Mouse (Mus musculus) stomach, adult 2 months (tissue): ENCODE results near the gene Anapc7. TPM values are rescaled to one million over a fixed set of nuclear protein-coding genes. Genes with fewer than 3 reads are reported as not detected.

Source experiments
- polyA plus RNA-seq: library from polyadenylated mRNA; depleted of rRNA; stranded (reverse); fragments of >200 nt; gene quantifications from 2 replicates; pipeline ENCODE4 v1.2.3, GENCODE M21; 2012; rRNA removed

Gene Anapc7
- 12.0 and 14.9 TPM in 2 replicates for polyA plus RNA-seq

DNA sequence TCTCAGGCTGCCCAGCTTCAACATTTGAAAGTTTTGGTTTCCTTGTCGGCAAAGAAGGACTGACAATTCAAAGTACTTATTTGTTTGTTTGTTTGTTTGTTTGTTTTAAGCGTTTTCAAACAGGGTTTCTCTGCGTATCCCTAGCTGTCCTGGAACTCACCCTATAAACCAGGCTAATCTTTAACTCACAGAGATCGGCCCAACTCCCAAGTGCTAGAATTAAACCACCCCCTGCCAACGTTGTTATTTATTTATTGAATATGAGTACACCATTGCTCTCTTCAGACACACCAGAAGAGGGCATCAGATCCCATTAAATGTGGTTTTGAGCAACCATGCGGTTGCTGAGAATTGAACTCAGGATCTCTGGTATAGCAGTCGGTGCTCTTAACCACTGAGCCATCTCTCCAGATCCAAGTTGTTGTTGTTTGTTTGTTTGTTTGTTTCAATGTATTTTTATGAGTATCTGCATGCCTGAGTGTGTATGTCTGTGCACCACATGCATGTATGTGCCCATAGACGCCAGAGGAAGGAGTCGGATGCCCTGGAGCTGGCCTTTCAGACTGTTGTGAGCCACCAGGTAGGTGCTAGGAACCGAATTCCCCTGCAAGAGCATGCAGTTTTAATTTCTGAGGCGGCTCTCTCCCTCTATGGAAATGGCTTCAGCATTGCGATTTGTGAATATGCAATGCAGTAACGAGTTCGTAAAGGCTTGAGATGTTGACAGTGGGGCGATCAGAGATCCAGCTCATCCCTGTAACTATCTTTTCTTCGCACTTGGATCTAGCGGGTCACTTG lies at the start of gene Anapc7:
Gene Anapc7, plus strand, starts transcription at position 423 of the 798 bp plus-strand sequence.

DNA sequence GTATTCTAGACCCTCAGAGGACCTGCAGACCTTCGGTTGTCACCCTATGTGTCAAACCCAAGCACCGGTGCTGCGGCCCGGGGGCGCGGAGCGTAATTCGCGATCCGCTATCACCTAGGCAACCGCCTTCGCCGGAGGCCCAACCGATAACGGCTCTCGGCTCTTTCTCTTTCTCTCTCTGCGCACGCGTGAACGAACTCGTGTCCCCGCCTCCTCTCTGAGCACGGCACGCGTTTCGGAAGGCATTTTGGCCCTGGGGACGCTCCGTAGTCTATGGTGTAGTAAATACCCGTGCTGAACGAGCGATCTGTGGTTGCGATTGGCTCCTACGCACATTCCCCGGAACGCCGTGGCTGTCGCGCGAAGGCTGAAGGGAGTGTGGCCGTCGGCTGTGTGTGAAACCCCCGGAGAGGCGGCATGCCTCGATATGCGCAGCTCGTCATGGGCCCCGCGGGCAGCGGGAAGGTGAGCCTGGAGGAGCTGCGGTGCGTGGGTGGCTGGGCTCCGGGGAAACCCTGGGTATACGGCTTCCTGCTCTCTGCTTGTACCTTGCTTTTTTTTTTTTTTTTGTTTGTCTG lies 49.2 kb upstream of the Anapc7 start, which contains the start of gene Fam216a:
Gene Fam216a, minus strand, starts transcription at position 173 of the 578 bp plus-strand sequence.

DNA sequence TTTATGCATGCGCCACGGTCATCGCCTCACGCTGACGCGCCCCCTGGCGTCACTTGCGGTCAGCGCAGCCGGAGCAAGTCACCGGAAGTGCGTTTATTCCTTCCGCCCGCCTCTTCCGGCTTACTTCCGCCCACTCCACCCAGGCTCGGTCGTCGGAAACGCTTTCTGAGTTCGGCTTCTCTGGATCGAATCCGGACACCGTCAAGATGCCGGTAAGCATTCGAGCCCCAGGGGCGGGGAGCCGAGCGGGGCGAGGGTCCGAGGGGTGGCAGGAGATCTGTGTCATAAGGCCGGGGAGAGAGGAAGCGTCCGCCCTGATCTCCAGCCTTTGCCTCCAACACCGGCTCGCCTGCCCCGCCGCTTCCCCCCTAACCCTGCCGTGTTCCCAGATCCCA lies 29.7 kb upstream of the Anapc7 start, which contains the start of gene Arpc3:
Gene Arpc3, plus strand, starts transcription at position 93 of the 395 bp plus-strand sequence.

Other genes starting within 250 kb of the Anapc7 start
- 0.87 and 1.2 TPM in 2 replicates for gene Hvcn1, start 214.9 kb upstream of the Anapc7 start, polyA plus RNA-seq
- gene Tctn1, start 157.2 kb upstream of the Anapc7 start, polyA plus RNA-seq: 8.8 and 10.5 TPM in 2 replicates
- 11.9 and 13.2 TPM in 2 replicates for gene Pptc7, start 137.3 kb upstream of the Anapc7 start, polyA plus RNA-seq
- gene Rad9b, start 67.5 kb upstream of the Anapc7 start, polyA plus RNA-seq: 0.90 and 1.2 TPM in 2 replicates
- 7.0 and 8.9 TPM in 2 replicates for gene Vps29, start 67.3 kb upstream of the Anapc7 start, polyA plus RNA-seq
- gene Gpn3, start 49.8 kb upstream of the Anapc7 start, polyA plus RNA-seq: 29.0 and 30.5 TPM in 2 replicates
- gene Fam216a, start 49.3 kb upstream of the Anapc7 start, polyA plus RNA-seq: 4.2 and 6.9 TPM in 2 replicates
- 63.6 and 87.7 TPM in 2 replicates for gene Arpc3, start 29.8 kb upstream of the Anapc7 start, polyA plus RNA-seq
- gene Atp2a2, start 80.5 kb downstream of the Anapc7 start, polyA plus RNA-seq: 38.9 and 42.4 TPM in 2 replicates
- 0.31 and 0.62 TPM in 2 replicates for gene Ift81, start 192.8 kb downstream of the Anapc7 start, polyA plus RNA-seq
- gene P2rx7, start 222.2 kb downstream of the Anapc7 start, polyA plus RNA-seq: 5.0 and 7.4 TPM in 2 replicates